Mouse (Mus musculus) urinary bladder, postnatal 36 days (tissue): ENCODE measurements at regions not wholly inside any gene's neighbourhood (a gene's known extent, or its start where the extent isn't known, plus 50 kb on each side); places are given as distances from the start of the nearest gene placed in this dataset.

Experiments
- DNase-seq, 2 experiments: peaks; one replicate each; pipeline ENCODE4 v3.0.0; 2022; ENCODE audit warnings: low spot score in 2 of 2, mixed read lengths in 1 of 2

DNA sequence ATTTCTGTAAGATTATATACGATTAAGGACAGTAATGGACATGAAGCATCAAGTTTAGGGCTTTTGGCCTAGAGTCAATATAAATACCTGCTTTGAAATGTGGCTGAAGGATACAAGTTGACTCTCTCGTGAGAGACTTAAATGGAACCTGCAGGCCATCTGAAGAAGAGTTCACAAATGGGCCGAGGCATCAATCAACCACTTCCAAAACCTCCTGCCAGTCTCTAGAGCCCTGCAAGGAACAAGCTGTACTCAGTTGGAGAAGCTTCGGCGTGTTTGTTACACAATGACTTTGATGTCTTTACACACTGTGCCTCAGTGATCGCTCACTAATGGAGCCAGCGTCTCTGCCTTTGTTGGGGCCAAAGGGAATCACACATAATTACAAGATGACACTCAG is 146.1 kb upstream of the Ccnd2 start:
- no peak for DNase-seq

DNA sequence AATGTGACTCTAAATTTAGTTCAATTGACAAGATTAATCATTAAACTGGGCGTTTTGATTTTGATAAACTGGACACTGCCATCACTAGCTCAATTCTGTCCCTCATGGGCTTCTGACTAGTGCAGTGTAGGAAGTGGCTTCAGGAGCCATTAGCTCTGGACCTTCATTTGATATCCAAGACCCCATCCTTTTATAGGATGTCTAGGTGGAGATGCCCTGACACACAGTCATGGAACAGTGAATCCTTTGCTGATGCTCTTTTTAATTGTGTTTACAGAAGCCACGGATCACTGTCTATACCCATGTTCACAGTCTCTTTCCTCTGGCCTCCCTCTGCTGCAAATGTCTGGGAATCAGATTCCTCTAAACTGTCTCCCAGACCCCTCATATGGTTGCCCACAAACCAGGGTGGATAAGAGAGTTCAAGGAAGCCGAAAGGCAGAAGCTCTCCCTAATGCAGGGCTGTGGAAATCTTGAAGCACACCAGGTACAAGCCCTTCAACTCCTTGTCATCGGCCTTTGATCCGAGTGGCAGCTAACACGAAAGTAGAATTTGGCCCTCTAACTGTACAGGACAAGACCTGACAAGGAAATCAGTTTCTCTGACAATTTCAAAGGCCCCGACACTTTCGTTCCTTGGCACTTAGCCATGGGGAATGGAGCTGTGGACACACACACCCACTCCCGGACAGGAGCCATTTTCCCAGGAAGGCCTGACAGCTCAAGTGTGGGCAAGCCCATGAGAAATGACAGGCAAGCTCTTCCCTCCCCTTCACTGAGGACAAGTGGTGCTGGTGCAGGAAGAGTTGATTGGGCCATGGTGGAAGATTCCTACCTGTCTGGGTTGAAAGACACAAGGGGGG is 135.2 kb upstream of the Parp11 start:
- no peak for DNase-seq

DNA sequence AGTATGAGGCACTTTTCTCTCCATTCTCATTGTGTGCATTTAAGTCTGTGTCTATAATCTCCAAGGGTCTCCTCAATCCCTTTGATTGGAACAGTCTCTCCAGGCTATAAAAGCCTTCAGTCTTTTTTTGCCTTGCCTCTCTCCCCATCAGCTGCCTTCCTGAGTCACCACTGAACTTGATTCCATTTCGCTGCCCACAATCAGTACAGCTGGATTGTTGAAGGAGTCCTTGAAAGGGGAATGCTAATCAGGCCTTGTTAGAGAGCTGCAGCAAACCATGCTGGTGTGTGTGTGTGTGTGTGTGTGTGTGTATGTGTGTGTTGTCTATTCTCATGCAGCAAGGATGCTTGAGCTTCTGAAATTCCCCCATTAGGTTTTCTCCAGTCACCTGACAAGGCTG is 129.3 kb upstream of the Parp11 start:
- no peak for DNase-seq

DNA sequence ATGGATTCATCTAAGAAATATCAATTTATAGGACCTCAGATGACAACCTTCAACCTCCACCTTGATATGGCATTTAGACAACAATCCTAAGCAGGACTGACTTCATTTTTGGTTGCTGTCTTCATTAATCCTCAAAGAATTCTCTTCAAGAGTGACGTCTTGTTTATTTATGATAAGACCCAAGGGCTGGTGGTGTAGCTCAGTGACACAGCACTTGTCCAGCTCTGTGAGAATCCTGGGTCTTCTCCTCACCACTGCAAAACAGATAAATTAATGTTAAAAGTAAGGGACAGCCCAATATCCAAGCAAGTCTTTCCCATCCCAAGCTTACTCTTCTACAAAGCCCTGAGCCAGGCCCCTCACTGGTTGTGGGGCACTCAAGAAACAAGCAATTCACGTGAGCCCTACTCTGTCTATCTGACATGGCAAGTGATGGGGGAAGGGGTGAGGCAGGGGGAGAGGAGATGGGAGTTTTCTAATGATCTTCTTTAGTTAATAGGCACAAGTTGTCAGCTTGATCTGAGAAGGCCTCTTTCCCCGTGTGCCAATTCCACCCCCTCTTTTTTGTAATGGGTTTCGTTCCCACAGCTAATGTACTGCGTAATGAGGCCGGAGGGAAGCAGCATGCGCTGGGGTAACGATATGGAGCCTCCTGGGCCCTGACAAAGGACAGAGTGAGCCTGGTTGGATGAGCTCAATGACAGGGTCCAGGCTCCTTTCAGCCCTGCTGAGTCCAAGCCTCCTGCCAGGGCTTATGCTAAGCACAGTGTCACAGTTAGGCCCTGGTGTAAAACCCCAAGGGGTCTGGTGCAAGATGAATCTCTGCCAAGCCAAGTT is 127.7 kb upstream of the Parp11 start:
- DNase-seq: no peak

DNA sequence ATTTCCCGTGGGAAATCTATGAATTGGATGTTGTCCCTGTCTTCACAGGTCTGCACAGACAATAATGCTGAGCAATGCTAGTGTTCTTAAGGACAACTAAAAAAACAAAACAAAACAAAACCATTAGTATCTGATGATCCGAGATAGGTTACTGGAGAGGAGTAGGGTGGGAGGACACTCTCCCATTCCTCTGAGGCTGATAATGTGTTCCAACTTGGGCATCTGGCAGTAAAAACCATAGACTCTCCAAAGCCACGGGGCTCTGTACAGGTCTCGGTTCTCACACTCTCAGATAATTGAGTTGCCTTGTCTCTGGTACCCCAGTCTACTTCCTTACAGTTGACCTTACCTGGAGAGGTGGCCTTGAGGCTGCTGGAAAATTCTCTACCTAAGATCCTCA is 126.0 kb upstream of the Parp11 start:
- DNase-seq: no peak

DNA sequence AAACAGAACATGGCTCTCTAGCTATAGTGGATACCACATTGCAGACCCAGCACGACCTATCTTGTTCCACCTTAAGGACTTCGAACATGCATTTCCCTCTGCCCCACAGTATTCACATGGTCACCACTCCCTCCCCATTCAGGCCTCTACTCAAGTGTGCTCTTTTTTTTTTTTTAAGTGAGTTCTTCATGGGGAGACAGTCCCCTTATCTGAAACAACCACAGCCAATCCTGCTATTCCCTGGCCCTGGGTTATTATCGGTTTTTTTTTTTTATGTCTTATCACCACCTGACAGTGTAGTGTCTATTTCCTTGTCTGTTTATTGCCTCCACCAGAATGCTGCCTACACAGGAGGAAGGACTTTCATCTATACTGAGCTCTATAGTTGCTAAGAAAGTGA is 125.6 kb upstream of the Parp11 start:
- no peak for DNase-seq

DNA sequence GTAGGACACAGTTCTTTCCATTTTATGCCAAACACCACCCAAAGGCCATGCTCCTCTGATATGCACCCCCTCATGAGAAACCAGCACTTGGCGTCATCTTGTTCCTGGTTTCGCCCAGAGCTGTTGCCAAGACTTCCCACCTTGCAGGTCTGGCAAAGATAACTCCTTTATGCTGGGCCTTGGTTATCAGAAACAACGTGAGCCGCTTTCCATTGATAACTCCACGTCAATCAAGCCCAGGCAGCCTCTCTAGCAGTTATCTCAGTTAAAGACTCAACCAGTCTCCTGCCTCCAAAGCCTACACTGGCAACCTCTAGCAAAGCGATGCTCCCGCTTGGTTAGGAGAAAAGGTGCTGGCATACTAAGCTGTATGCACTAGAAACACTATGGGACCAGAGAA is 124.2 kb upstream of the Parp11 start:
- DNase-seq: no peak

DNA sequence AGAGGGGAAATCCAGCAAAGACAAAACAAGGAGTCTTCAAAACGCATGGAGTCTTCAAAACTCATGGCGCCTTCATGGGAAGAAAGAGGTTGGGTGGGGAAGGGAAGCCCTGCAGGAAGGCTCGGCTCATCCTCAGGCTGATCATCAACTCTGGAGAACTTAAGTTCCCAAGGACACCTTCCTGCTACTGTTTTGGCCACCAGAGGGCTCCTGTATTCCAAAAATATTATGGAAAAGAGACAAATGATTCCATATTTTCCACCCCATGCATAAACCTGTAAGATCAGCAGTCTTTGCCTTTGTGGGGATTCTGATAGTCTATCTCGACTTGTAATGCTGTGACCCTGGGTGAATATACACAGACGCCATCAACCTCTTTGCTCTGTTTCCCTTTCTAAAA is 121.7 kb upstream of the Parp11 start:
- peak in 1 of 2 experiments; percentile 52 for DNase-seq

DNA sequence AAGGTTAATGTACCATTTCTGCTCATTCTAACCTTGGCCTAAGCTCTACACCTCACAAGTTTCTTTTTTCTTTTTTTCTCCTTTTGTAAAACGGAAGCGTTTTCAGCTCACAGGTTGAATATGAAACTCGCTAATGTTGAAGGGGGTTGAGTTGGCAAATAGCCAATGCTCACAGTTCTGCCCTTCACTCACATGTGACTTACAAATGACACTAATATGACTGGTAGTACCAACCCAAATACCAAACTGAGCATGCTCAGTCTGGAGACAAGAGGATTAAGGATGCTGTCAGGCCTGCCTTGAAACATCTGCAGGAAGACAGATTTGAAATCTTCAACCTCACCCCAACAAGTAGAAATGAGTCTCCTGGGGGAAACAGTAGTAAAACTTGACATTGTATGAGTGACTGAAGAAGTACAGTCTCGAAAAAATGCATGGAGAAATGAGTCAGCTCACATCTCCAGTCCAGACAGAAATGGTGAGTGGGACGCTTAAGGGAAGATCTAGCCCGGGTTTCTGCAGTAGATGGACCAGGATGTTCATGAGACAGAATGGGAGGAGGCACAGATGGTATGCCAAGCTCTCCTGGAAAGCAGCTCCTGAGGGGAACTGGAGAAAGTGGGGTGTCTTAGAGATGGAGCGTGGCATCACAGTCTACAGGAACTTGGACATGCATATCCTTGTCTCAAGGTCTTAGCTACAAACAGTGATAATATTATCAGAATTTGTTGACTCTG is 120.9 kb upstream of the Parp11 start:
- DNase-seq: no peak

DNA sequence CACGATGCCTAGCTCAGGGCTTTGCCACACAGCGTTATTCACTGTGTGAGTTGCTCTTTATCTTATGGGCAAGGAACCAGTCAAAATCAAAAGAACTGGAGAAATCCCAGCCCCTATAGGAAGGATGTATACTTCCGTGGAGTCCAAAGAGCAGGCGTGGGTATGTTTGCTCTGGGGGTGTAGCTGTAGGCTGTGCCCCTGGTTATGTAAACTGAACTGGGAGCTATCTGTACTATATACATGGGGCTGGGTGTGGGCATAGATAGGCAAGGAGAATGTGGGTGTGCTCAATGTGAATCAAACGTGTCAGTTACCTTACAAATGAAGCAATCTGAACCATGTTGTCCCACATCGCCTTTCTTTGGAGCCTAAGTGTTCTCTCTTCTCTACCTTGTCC is 120.3 kb upstream of the Parp11 start:
- DNase-seq: no peak

DNA sequence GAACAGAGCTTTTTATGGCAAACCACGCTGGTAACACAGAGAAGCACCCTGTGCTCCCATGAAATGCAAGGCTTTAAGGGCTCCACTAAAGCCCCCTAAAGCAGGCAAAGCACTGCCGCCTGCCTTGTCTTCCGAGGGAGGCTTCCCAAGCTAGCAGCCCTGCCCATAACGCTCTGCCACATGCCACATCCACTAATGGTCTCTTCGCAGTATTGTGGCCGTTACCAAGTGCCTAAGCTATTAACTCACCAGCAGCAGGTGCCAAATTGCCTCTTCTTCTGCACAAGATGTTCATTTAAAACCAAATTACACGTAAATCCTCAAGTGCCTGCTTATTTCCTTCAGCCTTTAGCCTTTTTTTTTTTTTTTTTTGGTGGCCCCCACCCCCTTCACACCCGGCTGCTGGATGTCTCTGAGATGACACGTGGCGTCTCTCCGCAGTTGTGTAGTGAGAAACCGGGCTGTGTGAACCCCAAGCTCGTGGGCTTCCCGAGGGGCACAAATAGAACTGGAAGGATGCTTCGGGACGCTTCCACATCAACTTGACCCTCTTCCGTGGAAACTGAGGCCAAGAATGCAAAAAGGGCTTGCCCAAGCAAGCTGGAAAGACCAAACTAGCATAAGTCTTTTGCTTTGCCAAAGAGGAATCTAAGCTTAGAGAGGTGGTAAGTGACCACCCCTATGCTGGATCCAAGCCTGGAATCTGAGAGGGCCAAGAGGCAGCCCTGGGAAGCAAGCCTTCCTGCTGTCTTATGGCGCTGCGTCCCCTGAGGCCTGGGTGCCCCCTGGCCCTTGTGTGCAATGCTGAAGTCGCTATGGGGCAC is 117.2 kb upstream of the Parp11 start:
- DNase-seq: no peak

DNA sequence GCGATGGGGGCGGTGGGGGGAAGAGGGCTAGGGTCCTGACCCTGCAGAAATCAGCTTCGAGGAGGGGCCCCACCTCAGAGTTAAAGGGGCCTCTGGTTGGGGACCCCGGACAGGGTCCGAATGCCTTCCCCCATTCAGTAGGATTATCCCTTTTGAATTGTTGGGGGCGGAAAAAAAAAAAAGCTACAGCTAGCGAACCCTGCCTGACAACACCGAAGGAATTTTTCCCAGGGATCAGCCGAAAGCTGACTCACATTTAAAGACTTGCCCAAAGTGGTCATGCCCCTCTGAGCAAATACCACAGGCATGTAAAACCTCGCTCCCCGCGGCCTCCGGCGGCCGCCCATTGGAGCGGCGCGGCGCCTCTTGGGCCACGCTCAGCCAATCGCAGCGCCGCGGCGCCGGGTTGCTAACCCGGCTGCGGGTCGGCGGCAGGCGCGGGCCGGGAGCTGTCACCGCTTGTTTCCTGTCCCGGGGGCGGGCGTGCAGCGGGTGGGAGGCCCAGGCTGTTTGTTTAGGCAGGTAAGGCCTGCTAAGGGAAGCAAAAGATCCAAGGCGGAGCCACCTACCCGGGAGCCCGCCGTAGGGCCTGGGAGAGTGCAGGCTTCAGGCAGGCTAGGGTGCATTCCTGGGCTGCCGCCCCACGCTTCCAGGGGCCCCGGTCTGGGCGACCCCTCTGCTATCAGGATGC is 116.5 kb upstream of the Parp11 start:
- peak; percentile 85 to 88 for DNase-seq

DNA sequence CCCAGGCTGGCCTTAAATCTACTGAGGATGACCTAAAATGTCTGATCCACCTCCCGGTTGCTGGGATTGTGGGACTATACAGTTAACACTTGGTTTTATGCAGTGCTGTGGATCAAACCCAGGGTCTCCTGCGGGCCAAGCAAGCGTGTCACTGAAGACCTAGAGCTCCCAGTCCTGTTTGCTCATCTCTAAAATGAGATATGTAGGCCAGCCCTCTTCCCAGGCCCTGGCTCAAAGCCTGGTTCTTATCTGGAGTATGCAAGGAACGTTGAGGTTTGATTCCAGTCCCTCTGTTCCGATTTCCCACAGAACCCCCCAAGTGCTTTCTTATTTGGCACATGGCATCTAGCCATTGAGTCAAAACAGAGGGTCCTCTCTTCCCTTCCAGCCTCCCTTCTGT is 115.5 kb upstream of the Parp11 start:
- DNase-seq: no peak

DNA sequence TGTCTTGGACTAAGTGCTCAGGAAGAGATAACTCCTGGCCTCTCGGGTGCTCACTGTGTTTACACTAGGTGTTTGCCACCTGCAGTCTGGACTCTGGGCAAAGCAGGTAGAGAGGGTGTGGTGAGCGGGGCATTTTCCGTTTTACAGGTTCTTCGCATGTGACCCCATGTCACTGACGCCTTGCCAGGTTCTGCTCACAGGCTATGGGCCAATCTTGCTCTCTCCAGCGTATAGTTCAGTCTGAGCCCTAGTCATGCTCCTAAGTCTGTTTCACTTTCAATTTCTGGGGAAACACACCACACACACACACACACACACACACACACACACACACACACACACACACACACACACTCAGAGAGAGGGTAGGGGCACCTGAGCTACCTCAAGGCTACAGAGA is 112.4 kb upstream of the Parp11 start:
- peak; percentile 38 to 56 for DNase-seq

DNA sequence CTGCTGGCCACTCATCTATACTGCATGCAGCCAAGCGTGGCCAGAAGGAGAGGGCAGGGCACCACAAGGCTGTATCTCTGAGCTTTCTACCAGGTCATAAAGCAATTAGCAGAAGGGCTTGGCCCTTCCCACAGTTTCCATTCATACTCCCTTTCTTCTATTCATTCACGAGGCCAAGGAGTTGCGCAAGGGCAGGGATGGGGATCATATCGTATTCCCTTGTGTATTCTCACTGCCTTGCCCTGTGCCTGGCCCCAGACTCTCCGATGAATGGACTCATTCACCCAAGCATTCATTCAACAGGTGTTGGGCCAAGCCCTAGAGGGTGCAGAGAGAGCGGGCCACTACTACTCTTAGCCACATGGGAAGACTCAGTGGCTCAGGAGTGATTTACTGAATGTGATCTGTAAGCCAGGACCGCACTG is 111.2 kb upstream of the Parp11 start:
- DNase-seq: peak in 1 of 2 experiments; percentile 75

DNA sequence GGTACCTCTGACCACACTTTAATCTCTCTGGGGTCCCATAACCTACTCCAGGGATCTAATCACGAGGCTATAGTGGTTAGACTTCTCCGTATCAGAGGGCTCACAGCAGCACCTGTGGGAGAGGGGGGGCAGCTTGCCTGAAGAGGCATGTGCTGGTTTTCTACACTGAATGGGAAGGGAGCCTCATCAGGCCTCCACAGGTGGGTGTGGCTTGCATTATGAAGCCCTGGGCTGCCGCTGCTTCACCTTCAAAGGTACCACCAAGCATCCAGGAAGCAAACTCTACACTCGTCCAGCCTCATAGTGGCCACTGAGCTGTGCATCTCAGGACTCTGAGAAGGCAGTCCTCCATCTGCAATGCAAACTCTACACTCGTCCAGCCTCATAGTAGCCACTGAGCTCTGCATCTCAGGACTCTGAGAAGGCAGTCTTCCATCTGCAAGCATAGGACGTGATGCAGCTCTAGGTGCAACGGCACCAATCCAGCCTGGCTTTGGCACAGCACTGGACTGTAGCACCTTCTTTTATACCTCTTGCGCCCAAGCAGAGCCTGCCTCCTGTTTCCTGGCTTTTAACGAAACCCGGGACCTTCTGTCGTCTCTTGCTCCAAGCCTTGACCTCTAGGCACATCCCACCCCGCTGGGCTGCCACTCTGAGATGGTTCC is 110.5 kb upstream of the Parp11 start:
- DNase-seq: no peak

DNA sequence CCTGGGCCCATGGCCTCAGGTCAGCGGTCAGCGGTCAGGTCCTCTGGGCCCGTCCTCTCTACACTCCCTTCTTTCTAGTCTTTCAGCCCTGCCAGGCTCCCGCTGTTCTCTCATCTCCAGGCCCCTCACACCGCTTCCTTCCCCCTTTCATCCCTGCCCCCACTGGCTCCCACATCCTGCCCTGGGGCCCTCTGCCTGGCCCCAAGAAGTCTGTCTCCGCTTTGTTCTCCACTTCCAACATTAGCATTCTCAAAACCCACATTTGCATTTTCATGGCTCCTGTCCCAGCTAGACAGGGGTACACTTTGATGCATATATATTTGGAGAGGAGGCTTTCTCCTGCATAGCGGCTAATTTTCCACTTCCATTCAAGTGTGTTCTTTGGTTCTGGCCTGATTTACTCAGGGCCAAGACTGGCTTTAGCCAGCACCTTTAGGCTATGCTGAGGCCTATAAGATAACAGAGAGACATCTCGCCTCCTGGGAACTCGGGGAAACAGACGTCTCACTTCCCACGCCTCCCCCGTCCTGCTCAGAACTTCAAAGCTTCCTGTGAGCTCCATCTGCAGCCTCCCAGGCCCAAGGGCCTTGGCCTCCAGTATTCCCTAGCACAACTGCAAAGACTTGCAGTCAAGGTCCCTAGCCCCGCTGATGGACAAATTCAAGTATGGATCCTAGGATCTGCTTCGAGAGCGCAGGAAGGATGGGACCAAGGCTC is 109.8 kb upstream of the Parp11 start:
- no peak for DNase-seq

DNA sequence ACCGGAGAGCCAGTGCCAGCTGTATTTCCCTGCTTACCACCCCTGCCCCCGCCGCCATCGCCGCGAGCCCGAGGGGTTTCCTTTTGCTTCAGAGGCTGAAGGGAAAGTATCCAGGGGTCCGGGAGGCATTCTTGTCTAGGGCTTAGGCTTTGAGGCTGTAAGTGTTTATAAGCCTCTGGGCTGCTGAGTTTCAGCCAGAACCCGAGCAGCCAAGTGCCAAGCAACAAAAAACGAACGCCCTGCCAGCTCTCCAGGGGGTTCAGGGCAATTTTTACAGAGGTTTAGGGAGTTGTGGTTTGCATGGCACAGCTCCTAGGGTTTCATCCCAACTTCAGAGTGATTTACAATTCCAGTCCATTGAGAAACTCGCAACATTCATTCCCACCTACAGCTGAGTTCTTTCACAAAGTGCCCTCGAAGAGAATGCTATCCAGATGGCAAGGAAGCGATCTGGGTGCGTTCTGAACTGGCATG is 109.2 kb upstream of the Parp11 start:
- DNase-seq: no peak

DNA sequence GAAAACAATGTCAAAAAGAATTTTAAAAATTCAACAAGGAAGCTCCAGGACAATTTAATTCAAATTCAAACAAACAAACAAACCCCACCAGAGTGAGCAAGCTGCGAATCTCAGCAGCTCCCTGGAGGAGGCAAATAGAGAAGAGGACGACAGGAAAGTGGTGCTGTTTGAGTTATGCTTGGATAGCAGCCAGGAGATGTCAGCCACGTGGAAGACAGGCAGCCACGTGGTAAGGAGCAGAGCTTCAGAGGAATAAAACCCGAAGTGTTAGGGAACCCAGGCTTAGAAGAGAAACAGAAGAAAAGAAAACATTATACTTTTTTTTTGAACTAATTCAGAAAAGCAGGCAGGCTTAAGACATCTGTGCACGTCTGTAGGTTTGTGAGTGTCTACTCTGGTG is 108.2 kb upstream of the Parp11 start:
- DNase-seq: no peak
